Mouse (Mus musculus) frontal cortex, postnatal 10 days (tissue): ENCODE data around the gene Rfx5.
A peak's percentile ranks its signal among the peaks of the same experiment; 100 is the strongest.

Experiments used
- DNase-seq, 2 experiments: peaks; one replicate each; pipeline ENCODE4 v3.0.0; 2022; ENCODE audit warnings: low spot score in 2 of 2, mixed read lengths in 1 of 2

Gene Rfx5

DNA sequence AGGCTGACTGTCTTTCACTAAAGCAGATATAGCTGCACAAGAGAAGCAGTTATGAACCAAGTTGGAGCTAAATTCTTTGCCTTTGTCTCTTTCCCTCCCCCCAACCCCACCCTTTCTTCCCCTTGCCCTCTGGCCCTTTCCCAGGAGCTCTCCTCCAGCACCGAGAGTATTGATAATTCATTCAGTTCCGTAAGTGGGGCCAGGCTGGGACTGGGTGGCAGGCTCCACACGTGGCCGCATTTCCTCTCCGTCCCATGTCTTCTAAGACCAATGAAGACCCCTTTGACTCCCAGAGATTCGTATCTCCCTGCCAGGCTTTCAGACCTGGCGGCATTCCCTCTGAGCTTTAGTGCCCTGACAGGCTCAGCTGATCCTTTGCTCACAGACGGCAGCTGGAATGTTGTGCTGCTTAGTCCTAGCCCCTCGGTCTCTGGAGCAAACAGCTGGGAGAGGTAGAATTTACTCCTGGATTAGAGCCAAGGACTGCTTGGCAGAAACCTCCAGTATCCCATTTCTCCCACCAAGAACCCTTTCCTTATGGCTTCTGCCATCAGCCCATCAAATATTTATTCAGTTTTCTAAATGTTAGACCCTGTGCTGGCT is 35.4 kb downstream of the Rfx5 start:
- no peak for DNase-seq

DNA sequence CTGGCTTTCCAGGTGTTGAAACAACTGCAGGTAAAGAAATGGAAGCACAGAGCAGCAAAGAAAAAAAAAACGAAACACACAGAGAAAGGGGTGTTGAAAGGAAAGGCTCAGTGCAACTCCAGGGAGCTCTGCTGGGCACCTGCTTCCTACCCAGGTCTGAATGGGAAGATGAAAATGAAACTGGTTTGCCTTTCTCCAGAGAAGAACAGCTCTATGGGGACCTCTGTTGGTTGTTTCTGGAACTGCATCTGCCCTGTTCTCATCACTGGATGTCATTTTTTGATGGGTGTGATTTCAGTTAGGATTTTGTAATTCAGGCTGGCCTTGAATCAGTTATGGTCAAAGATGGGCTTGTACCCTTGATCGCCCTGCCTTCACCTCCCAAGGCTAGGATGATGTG is 43.1 kb downstream of the Rfx5 start:
- peak in 1 of 2 experiments; percentile 76 for DNase-seq

DNA sequence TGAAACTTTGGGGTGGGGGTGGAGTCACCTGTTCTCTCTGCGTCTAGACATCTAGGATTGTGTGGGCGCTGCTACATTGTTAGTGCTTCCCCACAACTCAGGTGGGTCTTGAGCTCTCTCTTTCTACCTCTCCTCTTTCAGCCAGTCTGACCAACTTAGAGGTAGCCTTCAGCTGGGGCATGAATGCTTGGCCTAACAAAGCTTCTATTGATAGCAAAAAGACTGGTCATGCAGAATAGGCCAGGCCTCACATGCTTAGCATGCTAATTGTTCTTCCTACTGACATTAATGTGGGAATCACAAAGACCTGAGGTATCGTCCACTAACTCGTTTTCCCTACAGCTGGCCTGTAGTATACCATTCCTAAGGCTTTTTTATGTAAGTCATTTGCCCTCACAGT is 48.7 kb downstream of the Rfx5 start:
- no peak for DNase-seq

DNA sequence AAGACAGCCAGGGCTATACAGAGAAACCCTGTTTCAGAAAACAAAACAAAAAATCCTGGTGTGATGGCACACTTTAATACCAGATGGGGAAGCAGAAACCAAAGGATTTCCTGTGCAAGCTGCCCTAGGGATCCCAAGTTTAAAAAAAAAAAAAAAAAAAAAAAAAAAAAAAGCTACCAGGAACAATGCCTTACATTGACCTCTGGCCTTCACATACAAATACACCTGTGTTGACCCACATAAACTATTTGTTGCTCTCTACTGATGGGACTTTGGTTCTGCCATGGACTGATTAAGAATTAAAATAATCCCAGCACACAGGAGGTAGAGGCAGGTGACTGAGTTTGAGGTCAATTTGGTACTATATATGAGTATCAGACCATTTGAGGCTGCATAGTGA is 49.4 kb downstream of the Rfx5 start:
- no peak for DNase-seq

DNA sequence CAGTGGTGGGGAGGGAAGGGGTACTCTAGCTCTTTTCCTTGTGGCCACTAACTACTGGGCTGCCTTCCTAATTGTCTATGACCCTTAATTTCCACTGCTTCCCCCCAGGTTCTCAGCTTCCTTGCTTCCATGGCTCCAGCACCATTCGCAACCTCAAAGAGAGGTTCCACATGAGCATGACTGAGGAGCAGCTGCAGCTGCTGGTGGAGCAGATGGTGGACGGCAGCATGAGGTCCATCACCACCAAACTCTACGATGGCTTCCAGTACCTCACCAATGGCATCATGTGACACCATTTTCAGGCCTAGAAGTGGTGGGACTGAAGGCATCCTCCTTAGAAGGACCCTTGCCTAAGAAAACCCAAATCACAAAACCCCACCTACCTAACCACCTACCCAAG is 51.8 kb downstream of the Rfx5 start:
- no peak for DNase-seq

DNA sequence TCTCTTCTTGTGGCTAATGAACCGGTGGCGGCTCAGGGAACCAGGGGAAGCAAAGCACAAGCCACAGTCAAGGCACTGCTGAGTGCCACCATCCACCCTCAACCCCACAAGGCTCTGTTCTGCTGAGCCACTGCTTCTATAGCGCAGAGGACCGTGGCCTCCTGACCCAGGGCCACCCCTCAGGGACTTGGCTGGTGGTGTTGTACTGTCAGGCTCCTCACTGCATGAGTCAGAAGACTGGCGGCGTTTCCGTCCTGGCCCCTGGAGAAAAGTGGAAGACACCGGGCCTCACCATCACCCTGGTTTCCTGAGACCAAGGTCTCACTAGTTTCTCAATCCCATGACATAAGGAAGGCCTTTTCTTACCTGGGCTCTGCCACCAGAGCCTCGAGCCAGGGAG is 53.8 kb downstream of the Rfx5 start:
- peak in 1 of 2 experiments; percentile 16 for DNase-seq

DNA sequence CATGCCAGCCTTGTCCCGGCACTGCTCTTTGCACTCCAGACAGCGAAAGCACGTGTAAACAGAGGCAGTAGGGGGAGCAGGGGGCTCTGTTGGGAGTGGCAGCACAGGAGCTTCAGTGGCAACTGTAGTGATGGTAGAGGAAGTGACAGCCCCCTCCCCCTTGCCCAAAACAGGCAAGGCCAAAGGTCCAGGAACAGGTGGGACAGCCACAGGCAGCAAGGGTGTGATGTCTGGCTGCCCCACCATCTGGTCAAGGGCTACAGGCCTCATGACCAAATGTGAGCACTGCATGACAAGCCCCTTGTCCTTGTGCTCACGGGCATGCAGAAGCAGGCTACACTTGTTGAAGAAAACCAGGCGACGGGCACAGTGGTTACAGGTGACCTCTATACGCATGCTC is 56.5 kb downstream of the Rfx5 start:
- DNase-seq: no peak
